ENCODE assay signal across 1 mouse cellular context in genomic region chr5:123167591-123167990, GRCm38 (mm10).
TF ChIP-seq lines count a peak whose summit lies in the region.

No protein-coding gene starts in this region.

TF ChIP-seq in MEL, 35 proteins besides CTCF, POLR2A, EP300 and RAD21:
- TF ChIP-seq POLR2AphosphoS2 (IDR thresholded peaks at IDR 0.05; ENCODE audit: low read length) (no peak), JUND (IDR thresholded peaks at IDR 0.05; ENCODE audit: low read depth, low read length) (0 out of 2 replicates have a peak, but pooled peaks have one; percentile 48)
